Mouse (Mus musculus) layer of hippocampus, postnatal 10 days (tissue): ENCODE measurements around the gene Fam129c. TPM values are rescaled to one million over a fixed set of nuclear protein-coding genes. Genes with fewer than 3 reads are reported as not detected.

Experiments
- DNase-seq, 2 experiments: peaks; one replicate each; pipeline ENCODE4 v3.0.0; 2021; ENCODE audit warnings: low spot score in 2 of 2
- total RNA-seq, 2 experiments: library from RNA; stranded (reverse); gene quantifications; 2 replicates each; pipeline ENCODE4 v1.2.3; 2021

The Fam129c gene
- total RNA-seq, 2 experiments from 2014 or later, result 4.6 to 5.8 TPM

DNA sequence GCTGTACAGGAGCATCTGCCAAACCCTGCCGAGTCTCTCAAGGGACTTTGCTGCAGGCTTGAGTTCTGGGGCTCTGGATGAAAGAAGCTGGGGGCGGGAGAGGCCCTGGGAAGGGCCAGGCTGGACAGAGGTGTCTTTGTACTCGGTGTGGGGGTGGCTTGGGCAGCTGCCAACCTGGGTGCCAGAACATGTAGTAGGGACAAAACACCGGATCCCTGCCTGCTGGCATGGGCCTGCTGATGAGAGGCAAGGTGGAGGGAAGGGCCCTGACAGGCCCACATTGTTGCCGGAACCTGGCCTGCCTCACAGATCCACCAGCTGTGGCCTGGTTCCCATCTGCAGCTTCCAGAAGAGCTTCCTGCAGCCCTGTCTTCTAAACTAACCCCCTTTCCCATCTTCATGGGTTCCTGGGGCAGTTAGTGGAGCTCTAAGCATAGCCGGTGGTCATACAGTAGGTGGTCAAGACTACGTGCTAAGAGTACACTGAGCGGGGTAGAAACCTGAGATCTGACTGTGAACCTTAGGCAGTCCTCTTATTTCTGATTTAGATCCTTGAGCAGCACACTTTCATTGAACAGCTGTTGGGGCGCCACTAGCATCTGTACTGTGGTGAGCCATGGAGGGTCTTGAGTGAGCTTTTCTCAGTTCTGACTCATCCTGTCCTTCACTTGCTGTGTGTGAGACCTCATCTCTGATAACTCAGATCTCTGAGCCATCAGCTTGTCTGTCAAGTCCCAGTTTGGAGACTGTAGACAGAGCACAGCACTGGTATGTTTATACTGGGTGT is 24.4 kb upstream of the Fam129c start:
- peak; percentile 87 to 91 for DNase-seq

DNA sequence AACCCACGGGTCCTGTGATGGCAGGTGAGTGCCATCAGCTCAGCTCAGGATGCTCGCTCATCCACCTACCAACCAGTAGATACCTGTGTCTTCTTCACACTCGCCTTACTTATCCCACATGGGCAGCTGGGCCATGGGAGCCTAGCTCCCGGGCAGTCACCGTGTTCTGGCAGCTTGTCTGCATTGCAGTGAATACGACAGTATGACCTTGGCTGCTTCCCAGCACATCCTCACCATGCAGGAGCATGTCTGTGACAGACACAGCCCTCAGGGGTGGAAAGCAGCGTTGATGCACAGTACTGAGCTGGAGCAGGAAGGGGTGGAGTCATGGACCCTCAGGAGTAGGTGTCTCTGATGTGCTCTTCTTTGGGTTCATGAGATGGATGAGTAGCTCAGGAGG is 23.0 kb upstream of the Fam129c start:
- no peak for DNase-seq

DNA sequence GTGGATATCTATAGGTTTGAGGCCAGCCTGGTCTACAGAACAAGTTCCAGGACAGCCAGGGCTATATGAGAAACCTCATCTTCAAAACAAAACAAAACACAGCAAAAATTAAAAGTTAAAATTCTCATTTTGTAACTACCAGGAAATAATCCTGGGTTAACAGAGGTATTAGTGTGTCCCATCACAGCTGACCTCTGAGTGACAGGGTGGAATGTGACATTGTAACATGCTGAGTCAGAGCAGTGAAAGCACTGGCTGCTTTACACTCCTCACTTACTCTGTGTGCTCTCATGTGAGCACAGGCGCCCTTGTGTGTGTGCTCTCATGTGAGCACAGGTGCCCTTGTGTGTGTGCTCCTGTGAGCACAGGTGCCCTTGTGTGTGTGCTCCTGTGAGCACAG is 22.4 kb upstream of the Fam129c start:
- DNase-seq, result no peak

DNA sequence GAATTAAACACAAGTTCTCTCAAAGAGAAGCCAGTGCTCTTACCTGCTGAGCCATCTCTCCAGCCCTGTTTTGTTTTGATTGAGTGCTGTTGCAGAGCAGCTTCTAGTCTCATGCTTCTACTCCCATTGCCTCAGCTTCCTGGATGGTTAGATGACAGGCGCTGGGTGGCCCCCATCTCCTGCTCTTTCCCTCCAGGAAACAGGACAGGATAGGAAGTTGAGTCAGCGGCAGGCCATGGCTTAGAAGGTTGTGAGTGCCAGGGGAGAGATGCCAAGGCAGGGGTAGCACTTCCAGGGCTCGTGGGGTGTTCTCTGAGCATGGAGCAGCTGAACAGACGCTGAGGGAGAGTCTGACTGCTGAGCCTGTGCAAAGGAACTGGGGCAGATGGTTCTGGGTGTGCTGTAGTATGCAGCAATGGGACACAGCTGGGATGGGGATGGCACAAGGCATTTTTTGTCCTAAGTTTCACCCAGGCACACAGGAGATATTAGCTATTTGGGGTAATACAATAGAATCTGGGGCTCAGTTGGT is 19.5 kb upstream of the Fam129c start:
- DNase-seq, result no peak

DNA sequence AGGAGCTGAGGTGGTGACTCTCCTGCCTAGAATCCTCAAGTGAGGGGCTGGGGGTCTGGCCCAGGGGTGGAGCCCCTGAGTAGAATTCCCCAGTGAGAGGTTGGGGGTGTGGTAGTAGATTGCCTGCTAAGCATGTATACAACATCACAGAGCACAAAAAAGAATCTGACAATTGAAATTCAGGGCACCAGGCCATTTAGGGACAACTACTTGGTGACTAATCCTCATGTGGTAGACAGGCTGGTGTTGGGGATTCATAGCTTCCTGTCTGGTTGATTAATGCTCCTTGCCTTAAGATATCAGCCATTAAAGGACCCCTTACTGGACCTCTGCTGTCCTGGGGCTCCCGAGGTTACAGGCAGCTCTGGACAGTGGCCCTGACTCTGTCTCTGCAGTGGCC is 18.4 kb upstream of the Fam129c start:
- no peak for DNase-seq

DNA sequence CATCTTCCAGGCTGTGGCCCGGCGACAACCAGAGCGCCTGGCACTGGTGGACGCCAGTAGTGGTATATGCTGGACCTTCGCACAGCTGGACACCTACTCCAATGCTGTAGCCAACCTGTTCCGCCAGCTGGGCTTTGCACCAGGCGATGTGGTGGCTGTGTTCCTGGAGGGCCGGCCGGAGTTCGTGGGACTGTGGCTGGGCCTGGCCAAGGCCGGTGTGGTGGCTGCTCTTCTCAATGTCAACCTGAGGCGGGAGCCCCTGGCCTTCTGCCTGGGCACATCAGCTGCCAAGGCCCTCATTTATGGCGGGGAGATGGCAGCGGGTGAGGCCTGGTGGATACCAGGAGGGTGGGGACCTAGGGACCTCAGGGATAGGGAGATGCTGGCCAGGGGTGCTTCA is 18.0 kb upstream of the Fam129c start:
- peak in 1 of 2 experiments; percentile 47 for DNase-seq

DNA sequence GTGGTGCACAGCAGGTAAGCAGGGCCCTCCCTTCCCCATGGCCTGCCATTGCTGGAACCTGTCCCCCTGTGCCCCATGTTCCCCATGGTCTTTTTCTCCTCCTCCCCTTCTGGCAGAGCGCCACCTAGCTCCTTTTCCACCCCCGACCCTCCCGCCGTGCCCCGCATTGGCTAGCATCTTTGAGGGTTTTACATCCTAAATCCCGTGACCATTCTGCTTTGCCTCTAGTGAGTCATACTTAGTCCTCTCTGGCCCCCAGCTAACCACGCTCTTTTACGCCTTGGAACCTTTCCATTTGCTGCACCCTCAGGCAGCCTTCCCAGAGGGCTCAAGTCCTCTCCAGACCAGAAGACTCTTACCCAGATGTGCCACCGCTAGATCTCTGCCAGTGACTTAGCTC is 17.2 kb upstream of the Fam129c start:
- no peak for DNase-seq

DNA sequence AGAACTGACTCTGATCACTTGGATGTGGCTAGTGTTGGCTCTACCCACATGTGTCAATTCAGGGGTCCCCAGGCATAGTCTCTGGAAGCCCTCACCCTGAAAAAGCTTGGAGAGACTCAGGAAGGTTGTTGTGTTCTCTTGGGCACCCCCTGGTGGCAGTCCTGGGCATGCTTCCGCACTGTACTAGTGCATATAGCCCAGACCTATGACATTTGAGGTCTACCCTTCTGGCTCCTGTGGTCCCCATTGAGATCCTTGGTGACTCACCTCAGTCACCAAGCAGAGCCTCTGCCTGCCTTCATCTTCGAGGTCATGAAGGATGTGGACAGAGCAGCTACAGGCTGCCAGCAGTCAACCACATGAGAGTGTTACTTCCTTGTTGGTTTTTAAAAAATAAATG is 10.6 kb upstream of the Fam129c start:
- DNase-seq, result peak; percentile 67 to 73

DNA sequence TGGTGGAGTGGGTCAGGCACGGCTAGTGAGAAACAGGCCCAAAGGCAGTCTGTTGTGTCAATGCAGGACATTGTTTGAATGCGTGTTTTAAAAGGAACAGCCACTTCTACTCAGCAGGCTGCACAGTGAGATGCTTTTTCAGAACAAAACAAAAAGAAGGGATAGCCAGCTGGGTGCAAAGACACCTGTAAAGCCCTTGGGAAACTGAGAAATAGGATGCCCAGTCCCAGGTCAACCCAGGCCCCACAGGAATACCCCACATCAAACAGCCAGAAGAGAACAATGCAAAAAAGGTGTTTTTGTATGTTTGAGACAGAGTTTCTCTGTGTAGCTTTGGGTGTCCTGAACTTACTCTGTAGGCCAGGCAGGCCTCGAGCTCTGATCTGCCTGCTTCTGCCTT is 8.7 kb upstream of the Fam129c start:
- no peak for DNase-seq

DNA sequence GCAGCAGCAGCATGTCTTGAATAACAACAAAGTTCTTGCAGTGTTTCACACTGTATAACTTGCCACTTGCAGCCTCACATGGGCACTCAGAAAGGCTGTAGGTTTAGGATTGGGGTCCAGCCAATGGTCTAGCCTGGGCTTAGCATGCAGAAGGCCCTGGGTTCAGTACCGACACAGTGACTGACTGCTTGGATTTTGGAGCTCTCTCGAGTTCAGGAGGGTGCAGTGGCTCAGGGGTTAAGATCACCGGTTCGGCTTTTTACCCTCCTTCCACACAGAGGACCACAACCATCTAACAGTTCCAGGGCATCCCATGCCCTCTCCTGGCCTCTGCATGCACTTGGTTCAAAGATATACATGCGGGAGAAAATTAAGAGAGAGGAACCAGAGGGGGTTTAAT is 6.4 kb upstream of the Fam129c start:
- DNase-seq, result no peak

DNA sequence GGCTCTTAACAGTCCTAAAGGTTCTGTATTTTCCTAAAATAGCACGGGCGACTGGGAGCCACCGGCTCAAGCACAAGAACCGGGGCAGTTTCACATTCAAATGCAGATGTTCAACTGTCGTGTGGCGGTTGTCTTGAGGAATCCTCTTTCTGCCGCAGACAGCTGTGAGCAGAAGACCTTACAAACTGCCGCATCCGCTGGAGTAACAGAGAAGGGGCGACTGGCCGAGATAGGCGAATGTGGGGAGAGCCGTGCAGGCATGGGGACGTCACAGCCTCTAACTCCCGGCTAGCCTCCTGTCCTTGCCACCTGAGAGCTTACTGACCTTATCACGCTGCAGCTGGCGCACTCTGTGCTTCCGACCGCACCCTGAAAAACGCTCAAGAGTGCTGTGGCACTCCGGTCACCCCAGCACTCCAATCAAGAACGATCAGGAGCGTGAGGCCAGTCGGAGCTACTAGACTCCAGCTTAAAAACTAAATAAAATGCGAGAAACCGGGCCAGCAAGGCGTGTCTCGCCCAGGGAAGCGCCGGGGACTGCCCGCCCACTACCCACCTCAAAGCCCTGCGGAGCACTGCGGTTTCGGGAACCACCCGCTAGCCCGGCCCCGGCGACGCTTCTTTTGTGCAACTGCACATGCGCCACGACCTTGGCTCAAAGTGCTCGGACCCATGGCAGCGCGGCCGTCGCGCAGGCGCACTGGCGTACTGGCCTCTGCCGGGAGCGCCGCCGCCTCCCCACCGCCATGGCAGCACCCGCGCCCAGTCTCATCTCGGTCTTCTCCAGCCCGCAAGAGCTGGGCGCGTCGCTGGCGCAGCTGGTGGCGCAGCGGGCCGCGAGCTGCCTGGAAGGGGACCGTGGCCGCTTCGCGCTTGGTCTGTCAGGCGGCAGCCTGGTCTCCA is 5.7 kb upstream of the Fam129c start, which contains the start of gene Pgls:
Gene Pgls (plus strand): TSS at position 706 of the 903 bp plus-strand sequence.
- DNase-seq, result peak; percentile 92 to 96

DNA sequence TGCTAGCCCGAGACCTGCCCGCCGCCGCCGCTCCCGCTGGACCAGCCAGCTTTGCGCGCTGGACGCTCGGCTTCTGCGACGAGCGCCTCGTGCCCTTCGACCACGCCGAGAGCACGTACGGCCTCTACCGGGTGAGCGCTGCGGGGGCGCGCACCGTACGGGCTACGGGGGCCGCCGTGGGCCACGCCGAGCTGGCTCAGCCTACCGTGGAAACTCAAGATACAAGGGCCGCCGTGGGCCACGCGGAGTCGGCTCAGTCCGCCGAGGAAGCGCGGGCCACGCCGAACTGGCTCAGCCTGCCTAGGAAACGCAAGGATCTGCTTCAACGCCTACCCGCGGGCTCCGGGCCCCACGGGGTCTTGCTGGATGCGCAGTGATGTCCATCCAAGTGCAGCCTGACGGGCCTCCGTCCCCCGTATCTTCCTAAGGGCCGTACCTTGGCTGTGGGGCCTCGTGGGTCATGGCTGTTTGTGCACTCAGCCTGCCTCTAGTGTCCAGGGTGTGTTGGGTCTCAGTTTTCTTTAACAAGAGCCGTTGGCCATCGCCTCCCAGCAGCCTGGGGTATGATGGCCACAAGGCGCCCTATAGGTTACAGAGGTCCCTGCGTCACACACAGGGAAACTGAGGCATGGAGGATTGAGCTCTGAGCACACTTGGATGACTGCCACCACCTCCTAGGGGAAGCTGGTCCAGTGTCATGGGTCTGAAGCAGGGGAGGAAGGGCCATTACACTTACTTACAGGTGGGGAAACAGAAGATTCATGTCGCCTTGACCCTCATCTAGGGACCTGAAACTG is 4.9 kb upstream of the Fam129c start:
- peak; percentile 73 to 82 for DNase-seq

DNA sequence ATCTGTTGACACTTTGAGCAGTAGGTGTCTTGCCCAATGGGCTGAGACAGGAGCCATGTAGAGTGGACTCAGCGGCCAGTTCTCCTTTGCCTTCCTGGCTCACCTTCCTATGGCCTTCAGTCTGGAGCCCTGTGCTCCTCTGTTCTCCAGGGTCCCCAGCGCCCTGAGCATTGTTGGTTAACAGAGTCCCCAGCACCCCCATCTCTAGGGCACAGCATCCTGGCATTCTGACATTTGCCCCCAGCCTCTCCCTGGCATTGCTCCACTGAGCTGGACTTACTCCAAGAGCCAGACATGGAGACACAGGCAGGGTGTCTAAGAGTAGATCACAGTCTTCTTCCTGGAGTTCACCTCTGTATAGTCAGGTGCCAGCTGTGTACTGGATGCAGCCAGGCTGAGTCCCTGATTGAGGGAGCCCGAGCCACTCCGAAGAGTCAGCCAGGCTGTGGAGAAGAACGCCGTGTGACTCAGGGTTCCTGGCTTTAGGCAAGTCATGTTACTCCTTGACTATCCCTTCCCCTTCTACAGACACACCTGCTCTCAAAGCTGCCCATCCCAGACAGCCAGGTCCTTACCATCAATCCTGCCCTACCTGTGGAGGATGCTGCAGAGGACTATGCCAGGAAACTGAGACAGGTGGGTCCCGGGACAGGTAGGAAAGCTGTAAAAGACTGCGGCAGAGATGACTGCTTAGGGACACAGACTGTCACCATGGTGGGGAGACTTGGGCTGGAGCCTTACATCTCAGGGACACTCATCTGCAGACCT is 3.7 kb upstream of the Fam129c start:
- no peak for DNase-seq

DNA sequence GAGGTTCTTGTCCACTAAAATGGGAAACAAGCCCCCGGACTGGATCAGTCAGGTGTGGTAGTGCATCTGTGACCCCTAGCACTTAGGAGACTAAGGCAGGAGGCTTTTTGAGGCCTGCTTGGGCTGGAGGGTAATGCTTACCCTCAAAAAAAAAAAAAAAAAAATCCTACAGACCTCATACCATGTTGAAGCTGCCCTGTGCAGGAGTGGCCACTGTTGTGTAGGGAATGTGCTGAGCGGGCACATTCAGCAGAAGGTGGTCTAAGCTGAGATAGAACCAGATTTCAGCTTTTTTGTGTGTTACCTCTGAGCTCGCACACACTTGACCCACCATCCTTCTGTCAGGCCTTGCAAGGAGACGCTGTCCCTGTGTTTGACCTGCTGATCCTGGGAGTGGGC is 3.1 kb upstream of the Fam129c start:
- no peak for DNase-seq

DNA sequence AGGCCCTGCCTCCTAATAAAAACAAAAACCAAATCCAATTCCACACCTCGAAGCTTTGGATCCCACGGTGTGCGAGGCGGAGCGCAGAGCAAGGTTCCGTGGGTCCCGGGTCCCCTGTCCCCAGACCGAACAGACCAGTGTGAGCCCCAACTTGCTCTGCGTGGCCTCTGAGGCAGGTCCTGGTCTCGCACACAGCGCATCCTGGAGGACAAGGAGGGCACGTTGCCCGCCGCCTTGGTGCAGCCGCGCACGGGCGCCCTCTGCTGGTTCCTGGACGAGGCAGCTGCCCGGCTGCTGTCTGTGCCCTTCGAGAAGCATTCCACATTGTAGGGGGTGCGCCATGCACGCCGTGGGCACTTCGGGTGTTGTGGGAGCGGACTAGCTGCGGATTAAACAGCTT is 1.6 kb upstream of the Fam129c start:
- DNase-seq, result peak; percentile 93 to 96

DNA sequence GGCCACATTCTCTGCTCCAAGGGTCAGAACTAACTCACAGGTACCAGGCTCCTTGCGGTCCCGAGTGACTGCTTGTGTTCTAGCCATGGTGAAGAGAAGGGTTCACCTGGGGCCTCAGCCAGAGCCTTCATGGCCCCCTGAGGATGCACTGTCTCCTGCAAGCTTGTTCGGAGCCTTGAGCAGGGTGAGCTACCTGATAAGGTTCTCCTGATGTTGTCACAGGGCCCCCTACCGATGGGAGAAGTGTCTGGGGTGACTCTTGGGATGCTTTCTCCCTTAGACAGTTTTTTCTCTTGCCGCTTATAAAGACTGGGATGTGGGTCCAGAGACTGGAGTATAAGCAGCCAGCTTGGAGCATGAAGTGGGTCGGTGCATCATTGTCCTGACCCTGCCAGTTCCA is 1.1 kb upstream of the Fam129c start:
- no peak for DNase-seq

DNA sequence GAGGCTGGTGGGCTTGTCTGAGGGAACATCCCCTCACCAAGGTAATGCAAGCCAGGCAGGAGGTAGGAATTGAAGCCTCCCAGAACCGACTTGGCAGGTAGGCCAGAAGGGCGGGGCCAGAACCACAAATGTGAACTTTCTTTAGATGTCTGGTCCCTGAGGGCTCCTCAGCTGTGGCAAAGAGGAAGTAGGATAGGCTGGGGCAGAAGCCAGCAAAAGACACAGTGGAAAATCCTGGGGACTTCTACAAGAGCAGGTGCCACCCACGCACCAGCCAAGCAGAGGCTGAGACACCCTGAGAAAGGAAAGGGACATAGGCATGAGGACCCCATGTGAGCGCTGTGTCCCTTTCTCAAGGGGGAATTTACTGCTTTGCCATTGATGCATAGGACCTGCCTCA is 650 bp upstream of the Fam129c start:
- DNase-seq, result no peak

DNA sequence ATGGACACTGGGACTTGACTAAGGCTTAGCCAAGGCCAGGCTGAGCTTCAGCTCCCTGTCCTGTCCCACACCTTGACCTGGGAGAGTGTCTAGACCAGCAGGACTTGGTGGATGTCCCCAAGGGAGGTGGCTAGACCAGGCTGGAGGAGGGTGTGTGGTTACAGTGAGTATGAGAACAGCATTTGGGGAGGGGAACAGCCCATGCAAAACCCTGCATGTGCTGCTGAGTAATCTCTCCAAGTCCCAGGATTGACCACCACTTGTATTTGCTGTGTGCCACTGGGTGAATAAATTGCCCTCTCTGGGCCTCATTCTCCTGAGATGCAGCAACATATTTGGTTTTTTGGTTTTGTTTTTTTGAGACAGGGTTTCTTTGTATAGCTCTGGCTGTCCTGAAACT is 927 bp downstream of the Fam129c start:
- DNase-seq, result no peak

DNA sequence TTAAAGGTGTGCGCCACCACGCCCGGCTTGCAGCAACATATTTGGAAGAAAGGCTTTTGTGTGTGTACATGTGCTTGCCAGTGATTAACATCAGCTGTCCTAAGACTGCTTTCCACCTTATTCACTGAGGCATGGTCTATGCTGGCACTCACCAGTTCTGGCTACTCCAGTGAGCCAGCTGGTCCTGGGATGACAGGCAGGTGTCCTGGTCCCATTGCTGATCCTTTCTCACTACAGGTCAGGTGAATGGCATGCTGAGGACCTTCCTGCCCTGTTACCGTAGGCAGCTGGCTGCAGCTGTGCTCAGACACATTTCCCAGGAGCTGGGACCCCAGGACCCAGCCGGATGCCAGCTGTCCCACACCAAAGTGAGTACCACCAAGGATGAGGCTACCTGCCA is 1.4 kb downstream of the Fam129c start:
- no peak for DNase-seq

DNA sequence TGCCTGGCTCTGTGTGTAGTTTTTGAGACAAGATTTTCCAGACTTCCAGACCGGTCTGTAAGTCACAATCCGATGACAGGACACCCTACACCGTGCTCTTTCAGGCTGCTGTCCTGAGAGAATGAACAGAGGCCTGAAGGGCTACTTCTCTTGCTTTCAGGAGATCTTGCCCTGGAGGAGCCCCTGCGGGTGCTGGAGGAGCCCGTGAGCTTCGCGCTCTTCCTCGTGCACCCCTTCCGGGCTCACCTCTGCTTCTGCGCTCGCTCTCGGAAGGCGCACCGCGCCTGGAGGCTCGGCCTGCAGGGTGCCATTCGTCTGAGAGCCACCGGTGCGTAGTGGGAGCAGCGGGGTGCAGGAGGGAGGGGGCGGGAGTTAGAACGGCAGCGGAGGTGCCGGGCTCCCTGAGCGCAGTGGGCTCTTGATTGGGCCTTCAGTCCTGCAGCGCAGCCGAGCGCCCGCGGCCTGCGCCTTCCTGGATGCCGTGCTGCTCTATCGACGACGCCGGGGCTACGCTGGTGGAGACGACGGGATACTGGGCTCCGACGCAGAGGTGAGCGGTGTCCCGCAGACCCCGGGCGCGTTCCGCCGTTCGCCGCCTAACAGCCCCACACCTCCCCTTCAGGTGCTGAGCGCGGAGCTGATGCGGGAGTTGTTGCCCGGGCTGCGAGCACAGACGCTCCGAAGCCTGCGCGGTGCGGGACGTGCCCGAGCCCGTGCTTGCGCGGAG is 4.7 kb downstream of the Fam129c start:
- DNase-seq, result no peak
